Mouse (Mus musculus) CH12.LX (cell line): ENCODE results near the gene Parp4. TPM values are rescaled to one million over a fixed set of nuclear protein-coding genes. Genes with fewer than 3 reads are reported as not detected.

Experiments
- DNase-seq: peaks from one replicate; pipeline ENCODE4 v3.0.0-alpha.2; 2013; ENCODE audit errors: extremely low read depth
- H3K27ac ChIP-seq: 2 replicates; pipeline ENCODE4 v1.5.1; 2012; ENCODE audit warnings: low read depth, mild to moderate bottlenecking, control low read depth, moderate library complexity; ENCODE audit not compliant: insufficient read depth
- H3K27me3 ChIP-seq: replicated peaks from 2 replicates; pipeline ENCODE3; 2012; ENCODE audit warnings: inconsistent platforms
- H3K36me3 ChIP-seq, 2 experiments: replicated peaks in 1 of 2; 2 replicates each; pipeline versions ENCODE3 to v1.6.1; 2012; ENCODE audit warnings: inconsistent platforms in 1 of 2, low read length in 1 of 2, mild to moderate bottlenecking in 1 of 2, mixed read lengths in 1 of 2, moderate library complexity in 1 of 2; ENCODE audit not compliant: control insufficient read depth in 1 of 2, insufficient read depth in 1 of 2
- H3K4me1 ChIP-seq, 2 experiments: 2 replicates each; pipeline ENCODE4 v1.6.1; 2012; ENCODE audit warnings: inconsistent platforms in 1 of 2, moderate library complexity in 1 of 2; ENCODE audit not compliant: insufficient read depth in 2 of 2, control insufficient read depth in 1 of 2
- H3K4me2 ChIP-seq: 2 replicates; pipeline ENCODE4 v1.6.1; 2012; ENCODE audit warnings: low read depth, mild to moderate bottlenecking, control low read depth; ENCODE audit not compliant: poor library complexity, insufficient read depth, severe bottlenecking
- H3K4me3 ChIP-seq, 3 experiments: fragments of 150-350 bp in 1 of 3; sonication (generic) in 1 of 3; replicated peaks in 1 of 3; 2 replicates each; pipeline versions ENCODE3 to v1.5.1; 2011 to 2012; ENCODE audit warnings: low read depth in 2 of 3, low read length in 2 of 3, mild to moderate bottlenecking in 2 of 3, moderate library complexity in 2 of 3, control low read depth in 1 of 3, improper control_type of control experiment in 1 of 3, inconsistent platforms in 1 of 3, mixed read lengths in 1 of 3; ENCODE audit not compliant: poor library complexity in 1 of 3
- H3K79me2 ChIP-seq: replicated peaks from 2 replicates; pipeline ENCODE4 v1.6.1; 2012; ENCODE audit warnings: mild to moderate bottlenecking, moderate library complexity; ENCODE audit not compliant: control insufficient read depth, poor library complexity, insufficient read depth, severe bottlenecking; ENCODE audit errors: extremely low read depth
- H3K9ac ChIP-seq: 2 replicates; pipeline ENCODE4 v1.6.1; 2012; ENCODE audit warnings: low read depth, mild to moderate bottlenecking, control low read depth, moderate library complexity; ENCODE audit not compliant: insufficient read depth
- H3K9me3 ChIP-seq: replicated peaks from 2 replicates; pipeline ENCODE3; 2012; ENCODE audit warnings: low read length, inconsistent platforms, mixed read lengths
- BHLHE40 ChIP-seq: IDR thresholded peaks from 2 replicates; pipeline ENCODE4 v1.6.1; 2011; ENCODE audit warnings: mild to moderate bottlenecking, low read depth, low read length, improper control_type of control experiment
- CHD1 ChIP-seq: IDR thresholded peaks from 2 replicates; pipeline ENCODE4 v1.6.1; 2012; ENCODE audit warnings: low read depth, low read length, improper control_type of control experiment, inconsistent platforms
- CHD2 ChIP-seq: IDR thresholded peaks from 2 replicates; pipeline ENCODE4 v1.6.1; 2011; ENCODE audit warnings: low read length, improper control_type of control experiment
- CTCF ChIP-seq, 2 experiments: IDR thresholded peaks in 1 of 2; conservative IDR thresholded peaks in 1 of 2; 2 replicates each; pipeline ENCODE4 v1.5.1; 2011 to 2012; ENCODE audit warnings: low read depth in 2 of 2, low read length in 2 of 2, improper control_type of control experiment in 1 of 2, inconsistent platforms in 1 of 2, mild to moderate bottlenecking in 1 of 2, moderate library complexity in 1 of 2
- ELF1 ChIP-seq: IDR thresholded peaks from 2 replicates; pipeline ENCODE4 v1.6.1; 2014; ENCODE audit warnings: low read depth, mild to moderate bottlenecking, inconsistent platforms, low read length, improper control_type of control experiment
- EP300 ChIP-seq: IDR thresholded peaks from 2 replicates; pipeline ENCODE4 v1.6.1; 2011; ENCODE audit warnings: low read length, improper control_type of control experiment
- IRF4 ChIP-seq: IDR thresholded peaks from 2 replicates; pipeline ENCODE4 v1.6.1; 2014; ENCODE audit warnings: low read depth, mild to moderate bottlenecking, inconsistent platforms, low read length, improper control_type of control experiment
- JUND ChIP-seq: conservative IDR thresholded peaks from 2 replicates; pipeline ENCODE4 v1.6.1; 2011; ENCODE audit warnings: low read depth, low read length, improper control_type of control experiment
- KAT2A ChIP-seq: IDR thresholded peaks from 2 replicates; pipeline ENCODE4 v1.6.1; 2012; ENCODE audit warnings: low read length, improper control_type of control experiment, inconsistent platforms; ENCODE audit not compliant: insufficient replicate concordance
- MAFK ChIP-seq: IDR thresholded peaks from 2 replicates; pipeline ENCODE4 v1.6.1; 2011; ENCODE audit warnings: low read length, improper control_type of control experiment; ENCODE audit not compliant: insufficient replicate concordance
- MAZ ChIP-seq: IDR thresholded peaks from 2 replicates; pipeline ENCODE4 v1.6.1; 2012; ENCODE audit warnings: low read depth, mild to moderate bottlenecking, inconsistent platforms, low read length, improper control_type of control experiment, moderate library complexity
- MXI1 ChIP-seq: IDR thresholded peaks from 2 replicates; pipeline ENCODE4 v1.6.1; 2011; ENCODE audit warnings: mild to moderate bottlenecking, low read depth, low read length, improper control_type of control experiment
- MYC ChIP-seq: IDR thresholded peaks from 2 replicates; pipeline ENCODE4 v1.6.1; 2011; ENCODE audit warnings: low read depth, mild to moderate bottlenecking, improper control_type of control experiment, low read length
- NRF1 ChIP-seq: IDR thresholded peaks from 2 replicates; pipeline ENCODE4 v1.6.1; 2014; ENCODE audit warnings: low read depth, mild to moderate bottlenecking, inconsistent platforms, low read length, improper control_type of control experiment, moderate library complexity
- PAX5 ChIP-seq: IDR thresholded peaks from 2 replicates; pipeline ENCODE4 v1.6.1; 2012; ENCODE audit warnings: low read length, inconsistent platforms, mixed read lengths
- POLR2A ChIP-seq: IDR thresholded peaks from 2 replicates; pipeline ENCODE4 v1.6.1; 2011; ENCODE audit warnings: low read depth, mild to moderate bottlenecking, improper control_type of control experiment, low read length
- POLR2AphosphoS2 ChIP-seq: IDR thresholded peaks from 2 replicates; pipeline ENCODE4 v1.6.1; 2011; ENCODE audit warnings: low read depth, low read length, improper control_type of control experiment
- RAD21 ChIP-seq: IDR thresholded peaks from 2 replicates; pipeline ENCODE4 v1.6.1; 2011; ENCODE audit warnings: low read depth, mild to moderate bottlenecking, low read length, improper control_type of control experiment, moderate library complexity
- RCOR1 ChIP-seq: conservative IDR thresholded peaks from 2 replicates; pipeline ENCODE4 v1.6.1; 2012; ENCODE audit warnings: low read depth, mild to moderate bottlenecking, inconsistent platforms, low read length, improper control_type of control experiment
- SIN3A ChIP-seq: IDR thresholded peaks from 2 replicates; pipeline ENCODE4 v1.6.1; 2012; ENCODE audit warnings: low read length, improper control_type of control experiment, inconsistent platforms
- SMC3 ChIP-seq: IDR thresholded peaks from 2 replicates; pipeline ENCODE4 v1.6.1; 2011; ENCODE audit warnings: low read depth, low read length, improper control_type of control experiment
- UBTF ChIP-seq: IDR thresholded peaks from 2 replicates; pipeline ENCODE4 v1.6.1; 2012; ENCODE audit warnings: low read depth, mild to moderate bottlenecking, inconsistent platforms, low read length, improper control_type of control experiment, moderate library complexity
- ZC3H11A ChIP-seq: IDR thresholded peaks from 2 replicates; pipeline ENCODE4 v1.6.1; 2012; ENCODE audit warnings: low read depth, mild to moderate bottlenecking, inconsistent platforms, low read length, improper control_type of control experiment
- ZKSCAN1 ChIP-seq: IDR thresholded peaks from 2 replicates; pipeline ENCODE4 v1.6.1; 2012; ENCODE audit warnings: low read depth, inconsistent platforms, low read length, improper control_type of control experiment, borderline replicate concordance
- ZMIZ1 ChIP-seq: IDR thresholded peaks from 2 replicates; pipeline ENCODE4 v1.6.1; 2012; ENCODE audit warnings: low read depth, mild to moderate bottlenecking, inconsistent platforms, low read length, improper control_type of control experiment
- ZNF384 ChIP-seq: IDR thresholded peaks from 2 replicates; pipeline ENCODE4 v1.6.1; 2012; ENCODE audit warnings: low read depth, low read length, improper control_type of control experiment, inconsistent platforms
- dilution Hi-C: fragments of 300-500 bp; cut with MboI; formaldehyde crosslinking; loops from 2 replicates; pipeline ENCODE4 v1.14.3; 2020; ENCODE audit warnings: low sequenced_read_pairs; ENCODE audit not compliant: extremely low pct_unique_long_range_greater_than_20kb, extremely low pct_ligation_motif_present
- in situ Hi-C: fragments of 300-500 bp; cut with MboI; formaldehyde crosslinking; loops from 3 replicates; pipeline ENCODE4 v1.14.3; 2019; ENCODE audit warnings: low sequenced_read_pairs, low pct_ligation_motif_present, low pct_unique_long_range_greater_than_20kb, mixed read lengths
- polyA plus RNA-seq: library from polyadenylated mRNA; unstranded; fragments of >175 nt; gene quantifications from 2 replicates; pipeline ENCODE4 v1.2.1, GENCODE M21; 2012; ENCODE audit warnings: low read depth; ENCODE audit not compliant: insufficient read length
- total RNA-seq, 2 experiments: library from RNA; depleted of rRNA; stranded (reverse); fragments of 300-350 nt in 1 of 2; fragments of >200 nt in 1 of 2; gene quantifications; 2 replicates each; pipeline ENCODE4 v1.2.3; 2012 to 2014

The Parp4 gene
- total and polyA plus RNA-seq, 3 experiments: 6.1 to 13.0 (median 10.2) TPM

GRCm38 (mm10) chr14:56545491-56545890 is 29.9 kb upstream of the Parp4 start:
- H3K36me3 ChIP-seq: peaks cover 30 to 57% of the 10 kb centered on the region in 2 experiments
- in situ Hi-C loops: no loop called here
- TF ChIP-seq RCOR1 (no peak), ZC3H11A (no peak), MXI1 (no peak)
- TF ChIP-seq, all 38 proteins: peak for 0

DNA sequence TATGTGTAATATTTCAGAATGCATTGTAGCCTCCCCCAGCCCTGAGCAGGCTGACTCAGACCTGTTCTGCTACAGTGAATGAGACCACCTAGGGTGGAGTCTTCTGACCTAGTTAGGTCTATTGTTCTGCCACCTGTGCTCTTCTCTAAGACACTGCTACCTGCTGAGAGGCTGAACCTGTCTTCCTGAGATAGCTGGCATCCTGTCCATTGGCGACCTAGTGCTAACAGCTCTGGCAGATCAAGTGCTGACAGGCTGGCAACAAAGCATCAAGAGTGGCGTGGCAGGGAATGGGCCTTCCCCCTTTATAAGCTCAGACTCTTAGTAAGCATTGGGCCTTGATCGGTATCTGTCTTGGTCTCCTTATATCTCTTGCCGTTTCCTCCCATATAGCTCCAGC is 24.5 kb upstream of the Parp4 start:
- dilution Hi-C loops (no loop called here), in situ Hi-C loops (no loop called here)
- H3K27me3 ChIP-seq: no peaks in the 10 kb centered on the region
- TF ChIP-seq CHD1 (no peak), IRF4 (no peak), POLR2A (no peak)
- H3K9ac ChIP-seq: no peak overlapping the region
- no peak for DNase-seq
- peaks cover 9 to 32% of the 10 kb centered on the region in 2 experiments for H3K4me1 ChIP-seq
- no peak overlapping the region for H3K4me3 ChIP-seq
- H3K4me2 ChIP-seq: no peak overlapping the region
- H3K27ac ChIP-seq: no peak overlapping the region
- H3K9me3 ChIP-seq: no peaks in the 10 kb centered on the region
- peaks cover 28 to 56% of the 10 kb centered on the region in 2 experiments for H3K36me3 ChIP-seq
- no peaks in the 10 kb centered on the region for H3K79me2 ChIP-seq

More at GRCm38 (mm10) chr14:56545491-56545890, 29.9 kb upstream of the Parp4 start:
- Histone ChIP-seq H3K4me3 (no peak overlapping the region), H3K9ac (no peak overlapping the region), H3K9me3 (no peaks in the 10 kb centered on the region), H3K79me2 (no peaks in the 10 kb centered on the region), H3K27me3 (no peaks in the 10 kb centered on the region), H3K27ac (no peak overlapping the region), H3K4me2 (no peak overlapping the region), H3K4me1 (peaks cover 0 to 5% of the 10 kb centered on the region in 2 experiments; a peak in 1 of 4 replicates)
- no peak for DNase-seq
- dilution Hi-C loops: no loop called here

DNA sequence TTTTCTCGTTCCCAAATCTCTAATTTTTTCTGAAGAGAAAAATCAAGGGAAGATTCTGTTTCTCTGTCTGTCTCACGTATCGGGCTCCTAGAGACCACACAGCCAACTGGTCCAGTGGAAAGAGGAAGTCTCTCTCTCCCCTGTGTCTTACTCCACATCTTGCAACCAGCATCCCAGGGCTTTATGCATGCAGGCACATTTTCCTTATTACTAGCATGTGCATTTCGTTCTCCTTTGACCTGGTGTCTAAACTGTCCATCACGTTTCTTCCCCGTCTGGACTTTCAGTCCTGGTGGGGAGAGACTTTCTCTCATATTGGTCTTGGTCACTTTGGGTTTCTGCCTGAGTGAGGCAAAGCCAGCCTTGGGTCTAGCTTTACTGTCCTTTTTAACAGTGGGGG is 22.5 kb upstream of the Parp4 start:
- in situ Hi-C loops (no loop called here), dilution Hi-C loops (no loop called here)
- peak overlapping the region; percentile 55 for H3K9ac ChIP-seq
- peak overlapping the region; percentile 87 for H3K4me2 ChIP-seq
- DNase-seq: peak; percentile 77
- peak overlapping the region; percentile 9 to 16 (median 10) for H3K4me3 ChIP-seq
- peak overlapping the region; percentile 80 for H3K27ac ChIP-seq
- TF ChIP-seq CHD2 (no peak), ZMIZ1 (no peak), KAT2A (no peak), IRF4 (no peak), POLR2AphosphoS2 (no peak), UBTF (no peak), MAFK (no peak), SIN3A (no peak), EP300 (peak; percentile 77), SMC3 (no peak), RCOR1 (0 out of 2 replicates have a peak, but pooled peaks have one; percentile 1), PAX5 (no peak), BHLHE40 (peak; percentile 87), ZNF384 (no peak), RAD21 (no peak; the same call in 1 of the 2 replicates), ELF1 (0 out of 2 replicates have a peak, but pooled peaks have one; percentile 11), ZKSCAN1 (no peak), CHD1 (no peak), POLR2A (no peak), CTCF (conservative IDR thresholded peaks at IDR 0.05 in 1 of 2, IDR thresholded peaks at IDR 0.05 in 1 of 2; ENCODE audit: low read depth in 2 of 2, low read length in 2 of 2) (no peak), JUND (no peak), MYC (peak; percentile 44; the same call in 1 of the 2 replicates), MXI1 (no peak), NRF1 (no peak), MAZ (no peak)
- H3K36me3 ChIP-seq: peaks cover 35 to 57% of the 10 kb centered on the region in 2 experiments
- no peaks in the 10 kb centered on the region for H3K79me2 ChIP-seq
- no peaks in the 10 kb centered on the region for H3K27me3 ChIP-seq
- peaks cover 9 to 26% of the 10 kb centered on the region in 2 experiments for H3K4me1 ChIP-seq
- H3K9me3 ChIP-seq: no peaks in the 10 kb centered on the region
